Mouse (Mus musculus) natural killer cell, adult 2 months (primary cell): Measurements from ENCODE around the gene Kcnip4.

Experiments
- DNase-seq, 2 experiments: peaks; one replicate each; pipeline ENCODE4 v3.0.0; 2022; ENCODE audit warnings: low spot score in 2 of 2

The Kcnip4 gene

GRCm38 (mm10) chr5:48583431-48583830, 941.3 kb downstream of the Kcnip4 start:
- DNase-seq: no peak

- no peak for DNase-seq
Observed at GRCm38 (mm10) chr5:48563996-48564587, 960.6 kb downstream of the Kcnip4 start.

- DNase-seq: no peak
Observed at GRCm38 (mm10) chr5:48551753-48552152, 973.0 kb downstream of the Kcnip4 start.

- DNase-seq: no peak
Observed at GRCm38 (mm10) chr5:48545825-48546224, 978.9 kb downstream of the Kcnip4 start.

- DNase-seq: no peak
Observed at GRCm38 (mm10) chr5:48544784-48545734, 979.6 kb downstream of the Kcnip4 start.

GRCm38 (mm10) chr5:48518035-48518434, 1006.7 kb downstream of the Kcnip4 start:
- no peak for DNase-seq

GRCm38 (mm10) chr5:48513354-48513753, 1011.4 kb downstream of the Kcnip4 start:
- no peak for DNase-seq

GRCm38 (mm10) chr5:48511357-48511756, 1013.4 kb downstream of the Kcnip4 start:
- DNase-seq: no peak

GRCm38 (mm10) chr5:48510241-48510640, 1014.5 kb downstream of the Kcnip4 start:
- no peak for DNase-seq

GRCm38 (mm10) chr5:48509194-48509930, 1015.3 kb downstream of the Kcnip4 start:
- DNase-seq: no peak

- no peak for DNase-seq
Observed at GRCm38 (mm10) chr5:48503094-48503493, 1021.6 kb downstream of the Kcnip4 start.

- no peak for DNase-seq
Observed at GRCm38 (mm10) chr5:48502442-48502841, 1022.3 kb downstream of the Kcnip4 start.

GRCm38 (mm10) chr5:48500204-48500603, 1024.5 kb downstream of the Kcnip4 start:
- DNase-seq: no peak

GRCm38 (mm10) chr5:48490864-48491477, 1033.7 kb downstream of the Kcnip4 start:
- no peak for DNase-seq

GRCm38 (mm10) chr5:48489549-48490288, 1035.0 kb downstream of the Kcnip4 start:
- no peak for DNase-seq

GRCm38 (mm10) chr5:48483112-48483511, 1041.6 kb downstream of the Kcnip4 start:
- no peak for DNase-seq

- DNase-seq: no peak
Observed at GRCm38 (mm10) chr5:48460221-48460620, 1064.5 kb downstream of the Kcnip4 start.

- no peak for DNase-seq
Observed at GRCm38 (mm10) chr5:48448888-48449287, 1075.8 kb downstream of the Kcnip4 start.

- DNase-seq: no peak
Observed at GRCm38 (mm10) chr5:48430459-48430858, 1094.2 kb downstream of the Kcnip4 start.

GRCm38 (mm10) chr5:48421957-48422356, 1102.8 kb downstream of the Kcnip4 start:
- DNase-seq: no peak

GRCm38 (mm10) chr5:48419741-48420140, 1105.0 kb downstream of the Kcnip4 start:
- no peak for DNase-seq
